Mouse (Mus musculus) G1E (cell line): ENCODE results near the gene Actn4. TPM values are rescaled to one million over a fixed set of nuclear protein-coding genes. Genes with fewer than 3 reads are reported as not detected.
A peak's percentile ranks its signal among the peaks of the same experiment; 100 is the strongest.

Source experiments
- ATAC-seq: 2 replicates; pipeline ENCODE4 v1.8.0; 2016; ENCODE audit warnings: mild to moderate bottlenecking; ENCODE audit not compliant: insufficient number of reproducible peaks, poor library complexity, low FRiP score, severe bottlenecking; ENCODE audit errors: extremely low read depth
- DNase-seq: peaks from one replicate; pipeline ENCODE4 v3.0.0; 2012; ENCODE audit warnings: low spot score
- H3K27me3 ChIP-seq: 2 replicates; pipeline ENCODE4 v1.6.1; 2012; ENCODE audit warnings: mild to moderate bottlenecking, low read length, inconsistent platforms; ENCODE audit not compliant: insufficient read depth
- H3K36me3 ChIP-seq: replicated peaks from 2 replicates; pipeline ENCODE3; 2012; ENCODE audit warnings: mild to moderate bottlenecking, inconsistent platforms
- H3K4me1 ChIP-seq: 2 replicates; pipeline ENCODE4 v1.6.1; 2012; ENCODE audit warnings: low read depth, low read length, inconsistent platforms, mixed read lengths; ENCODE audit not compliant: insufficient read depth
- H3K4me3 ChIP-seq: 2 replicates; pipeline ENCODE4 v1.5.1; 2012; ENCODE audit warnings: low read depth, mild to moderate bottlenecking, inconsistent platforms, low read length, moderate library complexity, mixed read lengths
- H3K9me3 ChIP-seq: replicated peaks from 2 replicates; pipeline ENCODE4 v1.6.1; 2012; ENCODE audit warnings: inconsistent platforms
- CTCF ChIP-seq: IDR thresholded peaks from 2 replicates; pipeline ENCODE4 v1.5.1; 2012; ENCODE audit warnings: low read depth, low read length, inconsistent platforms, mixed read lengths
- GATA1 ChIP-seq: IDR thresholded peaks from 2 replicates; pipeline ENCODE4 v1.6.1; 2012; ENCODE audit warnings: borderline replicate concordance, low read length, inconsistent platforms, mixed read lengths
- GATA2 ChIP-seq: IDR thresholded peaks from 2 replicates; pipeline ENCODE4 v1.6.1; 2012; ENCODE audit warnings: low read depth, low read length, inconsistent platforms, borderline replicate concordance
- POLR2AphosphoS5 ChIP-seq: IDR thresholded peaks from 2 replicates; pipeline ENCODE4 v1.6.1; 2012; ENCODE audit warnings: low read depth, low read length, inconsistent platforms; ENCODE audit not compliant: insufficient replicate concordance
- TAL1 ChIP-seq: conservative IDR thresholded peaks from 2 replicates; pipeline ENCODE4 v1.6.1; 2012; ENCODE audit warnings: low read depth, low read length, inconsistent platforms, mixed read lengths
- polyA plus RNA-seq: library from polyadenylated mRNA; stranded (reverse); fragments of >175 nt; gene quantifications from 2 replicates; pipeline ENCODE4 v1.2.3, GENCODE M21; 2012
- total RNA-seq, 2 experiments: library from RNA; stranded (forward) in 1 of 2; stranded (reverse) in 1 of 2; fragments of 200-1000 nt in 1 of 2; fragments of >200 nt in 1 of 2; fragmentation: Nextera tagmentation in 1 of 2; gene quantifications; 2 replicates each; pipeline ENCODE4 v1.2.3; 2014 to 2017

Actn4 gene
- total and polyA plus RNA-seq, 3 experiments: 28.1 to 260 (median 121) TPM

DNA sequence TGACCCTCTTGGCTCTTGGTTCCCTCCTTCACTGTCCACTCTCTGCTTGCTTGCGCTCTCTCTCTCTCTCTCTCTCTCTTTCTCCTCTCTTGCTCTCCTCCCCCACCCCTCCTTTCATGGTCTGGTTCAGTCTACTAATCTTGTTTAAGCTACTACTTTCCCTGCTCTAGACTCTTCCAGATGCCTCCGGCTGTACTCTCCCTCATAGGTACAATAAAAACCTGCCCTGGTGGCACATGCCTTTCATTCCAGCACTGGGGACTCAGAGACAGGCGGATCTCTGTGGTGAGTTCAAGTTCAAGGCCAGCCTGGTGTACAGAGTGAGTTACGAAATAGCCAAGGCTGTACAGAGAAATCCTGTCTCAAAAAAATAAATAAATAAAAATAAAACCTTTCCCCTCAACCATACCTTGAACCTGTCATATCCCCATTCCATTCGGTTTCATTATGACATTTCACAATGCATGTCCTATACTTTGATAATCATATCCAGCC, 3.3 kb upstream of the Actn4 start:
- Histone ChIP-seq H3K4me3 (no peak overlapping the region), H3K36me3 (peaks cover 22% of the 10 kb centered on the region), H3K27me3 (no peaks in the 10 kb centered on the region), H3K9me3 (no peaks in the 10 kb centered on the region), H3K4me1 (peaks cover 40% of the 10 kb centered on the region)
- ATAC-seq: no peak
- no peak for DNase-seq
- no peak for TF ChIP-seq TAL1
- no peak for TF ChIP-seq GATA1
- no peak for TF ChIP-seq GATA2

DNA sequence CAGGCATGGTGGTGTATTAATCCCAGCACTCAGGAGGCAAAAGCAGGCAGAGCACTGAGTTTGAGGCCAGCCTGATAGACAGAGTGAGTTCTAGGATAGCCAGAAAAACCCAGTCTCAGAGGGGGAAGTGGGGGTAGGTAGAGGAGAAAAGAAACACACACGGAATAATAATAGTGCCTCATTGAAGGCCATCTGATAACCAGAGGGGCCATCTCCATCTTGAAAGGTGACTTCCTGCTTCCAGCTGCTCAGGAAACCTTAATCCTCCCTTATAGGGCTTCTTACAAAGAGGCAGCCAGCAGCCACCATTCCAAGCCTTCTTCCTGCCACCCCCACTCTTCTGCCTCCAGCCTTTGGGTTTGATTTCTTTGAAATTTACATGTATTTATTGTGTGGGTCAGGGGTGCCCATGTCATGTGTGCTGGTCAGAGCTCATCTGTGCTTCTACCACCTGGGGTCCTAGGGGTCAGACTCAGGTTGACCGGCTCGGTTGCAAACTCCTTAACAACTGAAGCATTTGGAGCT, 1.3 kb upstream of the Actn4 start:
- no peak for DNase-seq
- no peaks in the 10 kb centered on the region for H3K9me3 ChIP-seq
- peaks cover 16% of the 10 kb centered on the region for H3K36me3 ChIP-seq
- ATAC-seq: no peak
- H3K4me3 ChIP-seq: no peak overlapping the region
- H3K27me3 ChIP-seq: no peaks in the 10 kb centered on the region
- H3K4me1 ChIP-seq: peaks cover 50% of the 10 kb centered on the region
- TF ChIP-seq GATA1: no peak
- no peak for TF ChIP-seq POLR2AphosphoS5
- TF ChIP-seq GATA2: no peak
- TF ChIP-seq CTCF: no peak
- no peak for TF ChIP-seq TAL1

DNA sequence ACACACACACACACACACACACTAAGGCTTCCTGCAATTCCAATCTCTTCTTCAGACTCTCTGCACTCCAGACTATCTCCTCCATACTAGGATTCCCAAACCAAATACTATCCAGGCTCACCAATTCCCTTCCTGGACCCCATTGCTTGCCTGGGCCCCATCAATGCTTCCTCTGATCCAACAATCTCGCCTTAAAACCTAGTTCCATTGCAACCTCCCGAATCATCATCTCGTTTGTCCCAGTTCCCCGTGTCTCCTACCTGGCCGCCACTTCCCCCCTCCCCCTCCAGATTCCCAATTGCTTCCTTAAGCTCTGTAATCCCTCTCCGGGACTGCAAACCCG, 585 bp downstream of the Actn4 start:
- TF ChIP-seq CTCF (no peak), POLR2AphosphoS5 (no peak), GATA2 (no peak), TAL1 (no peak)
- peaks cover 63% of the 10 kb centered on the region for H3K4me1 ChIP-seq
- DNase-seq (no peak), ATAC-seq (no peak)
- H3K9me3 ChIP-seq: no peaks in the 10 kb centered on the region
- no peaks in the 10 kb centered on the region for H3K27me3 ChIP-seq
- peaks cover 25% of the 10 kb centered on the region for H3K36me3 ChIP-seq
- peak overlapping the region; percentile 98 for H3K4me3 ChIP-seq

DNA sequence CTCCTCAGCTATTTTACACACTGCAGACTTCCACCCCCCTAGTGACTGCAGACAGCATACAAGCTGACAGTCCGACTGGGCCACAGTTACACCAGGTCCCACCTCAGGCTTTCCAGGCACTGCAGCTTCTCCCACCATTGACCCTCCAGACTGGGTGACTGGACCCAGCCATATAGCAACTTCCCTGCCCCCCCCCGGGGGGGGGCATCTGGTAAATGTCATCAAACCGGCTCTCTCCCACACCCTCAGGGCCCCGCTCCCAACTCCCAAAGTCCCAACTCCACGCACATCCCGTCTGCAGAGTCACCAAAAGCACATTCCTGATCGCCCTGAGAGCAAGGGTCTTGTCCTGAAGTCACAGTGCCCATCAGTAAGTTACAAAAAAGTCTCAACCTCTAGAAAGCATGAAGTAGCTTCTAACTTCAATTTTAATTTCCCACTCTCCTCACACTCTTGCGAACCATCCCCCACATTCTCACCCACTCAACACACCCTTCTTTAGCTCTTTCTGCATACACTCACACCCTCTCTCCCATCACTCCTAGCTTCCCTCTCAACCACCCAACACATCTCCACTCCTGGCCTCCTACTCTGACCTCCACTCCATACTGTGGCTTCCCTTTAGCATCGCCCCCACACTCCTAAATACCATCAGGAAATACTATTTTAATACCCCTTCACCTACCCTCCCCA, 1.6 kb downstream of the Actn4 start:
- H3K27me3 ChIP-seq: no peaks in the 10 kb centered on the region
- peaks cover 32% of the 10 kb centered on the region for H3K36me3 ChIP-seq
- H3K9me3 ChIP-seq: no peaks in the 10 kb centered on the region
- peak overlapping the region; percentile 98; the same call in 1 of the 2 replicates for H3K4me3 ChIP-seq
- TF ChIP-seq POLR2AphosphoS5: no peak
- TF ChIP-seq CTCF: no peak
- no peak for TF ChIP-seq GATA2
- no peak for TF ChIP-seq TAL1
- no peak for ATAC-seq
- H3K4me1 ChIP-seq: peaks cover 69% of the 10 kb centered on the region
- no peak for DNase-seq

- no peaks in the 10 kb centered on the region for H3K27me3 ChIP-seq
- no peak for TF ChIP-seq CTCF
- no peak for TF ChIP-seq TAL1
- TF ChIP-seq POLR2AphosphoS5: no peak
- TF ChIP-seq GATA1: no peak
- TF ChIP-seq GATA2: no peak
- no peak overlapping the region; the same call in 1 of the 2 replicates for H3K4me3 ChIP-seq
- peaks cover 75% of the 10 kb centered on the region for H3K4me1 ChIP-seq
- no peaks in the 10 kb centered on the region for H3K9me3 ChIP-seq
- H3K36me3 ChIP-seq: peaks cover 41% of the 10 kb centered on the region
- ATAC-seq (no peak), DNase-seq (no peak)
Measured at GRCm38 (mm10) chr7:28959505-28960045, 2.6 kb downstream of the Actn4 start.

- TF ChIP-seq CTCF (no peak), TAL1 (no peak), GATA1 (no peak), GATA2 (no peak), POLR2AphosphoS5 (no peak)
- Histone ChIP-seq H3K9me3 (no peaks in the 10 kb centered on the region), H3K4me3 (no peak overlapping the region), H3K27me3 (no peaks in the 10 kb centered on the region), H3K4me1 (peaks cover 79% of the 10 kb centered on the region), H3K36me3 (peaks cover 45% of the 10 kb centered on the region)
- ATAC-seq: no peak
- DNase-seq: no peak
Measured at GRCm38 (mm10) chr7:28958770-28959169, 3.4 kb downstream of the Actn4 start.
